21 mouse cellular contexts compared by ENCODE assay signal in the genomic region with DNA sequence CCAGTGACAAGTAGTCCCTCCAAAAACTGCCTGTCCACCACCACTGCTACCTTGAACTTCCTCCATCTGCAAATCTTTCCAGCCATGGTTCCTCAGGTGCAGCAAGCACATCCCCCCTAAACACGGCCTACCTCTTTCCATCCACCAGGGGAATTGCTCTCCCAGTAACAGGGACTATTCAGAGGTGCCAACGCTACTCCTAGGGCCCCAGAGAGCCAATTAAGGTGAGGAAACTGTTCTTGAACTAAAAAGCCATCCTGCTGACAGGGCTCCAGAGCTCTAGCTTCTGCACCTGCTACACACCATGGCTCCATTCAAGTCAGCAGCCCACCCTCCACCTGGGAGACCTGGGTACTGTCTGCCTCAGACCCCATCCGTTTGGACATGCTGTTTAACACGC. TPM values are rescaled to one million over a fixed set of nuclear protein-coding genes. Genes with fewer than 3 reads are reported as not detected.
"Had no signal": no experiment of that assay in that cellular context is flagged by ENCODE, and none has a peak within 500 bp of the region (broad histone marks: within the 10 kb centered on the region; RNA-seq: fewer than 3 reads in every experiment).

No protein-coding gene starts in this region.

- ATAC-seq: midbrain, embryonic 13.5 days; midbrain, embryonic 15.5 days had no signal

- H3K9me3 ChIP-seq: midbrain, embryonic 13.5 days; midbrain, embryonic 15.5 days; neural tube, embryonic 13.5 days; neural tube, embryonic 15.5 days had no signal

- H3K4me3 ChIP-seq: midbrain, embryonic 13.5 days; midbrain, embryonic 15.5 days; myocyte; neural tube, embryonic 13.5 days; neural tube, embryonic 15.5 days had no signal

- H3K27me3 ChIP-seq: midbrain, embryonic 15.5 days; neural tube, embryonic 15.5 days had no signal

- H3K9ac ChIP-seq: lung, embryonic 14.5 days; midbrain, embryonic 13.5 days; midbrain, embryonic 15.5 days; neural tube, embryonic 13.5 days; neural tube, embryonic 15.5 days had no signal

- H3K27ac ChIP-seq: midbrain, embryonic 13.5 days; midbrain, embryonic 15.5 days; neural tube, embryonic 13.5 days; neural tube, embryonic 15.5 days had no signal

- H3K4me2 ChIP-seq: lung, embryonic 14.5 days; midbrain, embryonic 13.5 days; midbrain, embryonic 15.5 days; neural tube, embryonic 13.5 days; neural tube, embryonic 15.5 days had no signal

- DNase-seq: lung, adult 18-20 months; lung, embryonic 14.5 days; lung, postnatal 10 days; lung, postnatal 4 days; retina, postnatal 1 day; right cerebral cortex, adult 18-20 months; right cerebral cortex, postnatal 25 days; right cerebral cortex, postnatal 4 days; spleen, adult 18-20 months; thymus, adult 18-20 months; thymus, postnatal 14 days; thymus, postnatal 36 days had no signal

- H3K36me3 ChIP-seq: midbrain, embryonic 13.5 days; midbrain, embryonic 15.5 days; neural tube, embryonic 13.5 days; neural tube, embryonic 15.5 days had no signal

RNA-seq across cellular contexts. Expression of a gene that starts 10.4 kb away (rescaled TPM):
- total RNA-seq: megakaryocyte, adult 5-6 weeks; megakaryocyte-erythroid progenitor cell, adult 5-6 weeks had no signal

RNA-seq across cellular contexts. Expression of a gene that starts 58.6 kb away (rescaled TPM):
- total RNA-seq: megakaryocyte, adult 5-6 weeks; megakaryocyte-erythroid progenitor cell, adult 5-6 weeks had no signal
- polyA plus RNA-seq: liver, embryonic 16.5 days; small intestine, adult 2 months had no signal
